Comparison of ENCODE assay signal across 7 mouse cellular contexts in genomic region chr7:100590845-100591521, GRCm38 (mm10). TPM values are rescaled to one million over a fixed set of nuclear protein-coding genes. Genes with fewer than 3 reads are reported as not detected.
DNase-seq lines count a peak whose midpoint lies in the region; ATAC-seq lines count a peak whose summit lies in the region.

No protein-coding gene starts in this region.

- under 1% methylated on average over 18 of the region's 20 CpGs for WGBS in intestine, embryonic 16.5 days
- under 1% methylated on average over 20 of the region's 20 CpGs for WGBS in midbrain, embryonic 11.5 days

- H3K27me3 ChIP-seq in intestine, embryonic 16.5 days (replicated peaks; ENCODE audit: control insufficient read depth, insufficient read depth, low read length): no peaks in the 10 kb centered on the region
- no peaks in the 10 kb centered on the region for H3K27me3 ChIP-seq in midbrain, embryonic 11.5 days (ENCODE audit: control insufficient read depth, insufficient read depth, low read length)

- no peaks in the 10 kb centered on the region for H3K4me1 ChIP-seq in intestine, embryonic 16.5 days (ENCODE audit: control insufficient read depth, insufficient read depth, low read length)
- no peaks in the 10 kb centered on the region for H3K4me1 ChIP-seq in midbrain, embryonic 11.5 days (ENCODE audit: control insufficient read depth, insufficient read depth, low read length)

- H3K4me2 ChIP-seq in intestine, embryonic 16.5 days (ENCODE audit: low read depth, low read length): peak overlapping the region; percentile 57
- peak overlapping the region; percentile 46 for H3K4me2 ChIP-seq in midbrain, embryonic 11.5 days

- peak overlapping the region; percentile 68 for H3K9ac ChIP-seq in intestine, embryonic 16.5 days (ENCODE audit: low read depth, low read length)
- peak overlapping the region; percentile 66 for H3K9ac ChIP-seq in midbrain, embryonic 11.5 days (ENCODE audit: low read length)

- H3K9me3 ChIP-seq in intestine, embryonic 16.5 days (ENCODE audit: control insufficient read depth, low read length): no peaks in the 10 kb centered on the region
- H3K9me3 ChIP-seq in midbrain, embryonic 11.5 days (ENCODE audit: control insufficient read depth, low read length): no peaks in the 10 kb centered on the region

- H3K27ac ChIP-seq in intestine, embryonic 16.5 days (ENCODE audit: low read length): peak overlapping the region; percentile 95
- H3K27ac ChIP-seq in midbrain, embryonic 11.5 days (ENCODE audit: low read depth, low read length): peak overlapping the region; percentile 50; the same call in 1 of the 2 replicates

- intact Hi-C loops in left cerebral cortex, postnatal 36 days (cut with DNase I): loop anchor here (1.0 to 5.0 kb wide), 2 partner anchors 16 to 54 kb away; partner anchors contain the start of genes Coa4 and Rab6a

- H3K36me3 ChIP-seq in intestine, embryonic 16.5 days (ENCODE audit: control insufficient read depth, insufficient read depth, low read length): no peaks in the 10 kb centered on the region
- H3K36me3 ChIP-seq in midbrain, embryonic 11.5 days (ENCODE audit: control insufficient read depth, insufficient read depth, low read length): no peaks in the 10 kb centered on the region

- H3K4me3 ChIP-seq in intestine, embryonic 16.5 days (ENCODE audit: low read length): peak overlapping the region; percentile 54
- H3K4me3 ChIP-seq in midbrain, embryonic 11.5 days (ENCODE audit: low read depth, low read length): peak overlapping the region; percentile 43

- DNase-seq in adrenal gland, adult 2 months: peak; percentile 92
- DNase-seq in embryo, embryonic 9.5 days (ENCODE audit: extremely low spot score): peak; percentile 88
- DNase-seq in gastrocnemius, postnatal 4 days (ENCODE audit: low spot score in 2 of 2): peak; percentile 42 to 79
- peak; percentile 80 to 81 for DNase-seq in left cerebral cortex, postnatal 36 days (ENCODE audit: low spot score in 2 of 2)
- DNase-seq in midbrain, embryonic 11.5 days (ENCODE audit: low spot score, missing footprints): peak; percentile 96
- peak; percentile 85 for DNase-seq in skeletal muscle tissue, adult 2 months (ENCODE audit: low read depth, low spot score)

- ATAC-seq in intestine, embryonic 16.5 days: peak; percentile 96
- peak; percentile 96 for ATAC-seq in midbrain, embryonic 11.5 days (ENCODE audit: low FRiP score)

RNA-seq across cellular contexts. Expression of gene Rab6a, which starts 16.2 kb away (rescaled TPM):
- total RNA-seq in adrenal gland, adult 2 months (2021): 10 to 100 TPM; 67.8 to 80.1 TPM
- polyA plus RNA-seq in adrenal gland, adult 2 months (2012; rRNA removed): 29.5 and 38.4 TPM in 2 replicates
- 10 to 100 TPM; 74.5 to 88.0 TPM for total RNA-seq in gastrocnemius, postnatal 4 days (2021)
- polyA plus RNA-seq in intestine, embryonic 16.5 days (2015; fragmentation: Nextera tagmentation; extraction: Ambion mirVana): 85.7 and 89.7 TPM in 2 replicates
- 100 to 1,000 TPM; 395 to 423 TPM for total RNA-seq in left cerebral cortex, postnatal 36 days (2021)
- polyA plus RNA-seq in midbrain, embryonic 11.5 days (2014; fragmentation: Nextera tagmentation; extraction: Ambion mirVana): 180 and 198 TPM in 2 replicates

RNA-seq across cellular contexts. Expression of gene Mrpl48, which starts 17.1 kb away (rescaled TPM):
- 10 to 100 TPM; 64.4 to 67.8 TPM for total RNA-seq in adrenal gland, adult 2 months (2021)
- polyA plus RNA-seq in adrenal gland, adult 2 months (2012; rRNA removed): 4.5 and 4.9 TPM in 2 replicates
- total RNA-seq in gastrocnemius, postnatal 4 days (2021): 10 to 100 TPM; 60.1 to 67.2 TPM
- 85.9 and 89.2 TPM in 2 replicates for polyA plus RNA-seq in intestine, embryonic 16.5 days (2015; fragmentation: Nextera tagmentation; extraction: Ambion mirVana)
- 10 to 100 TPM; 65.4 to 75.2 TPM for total RNA-seq in left cerebral cortex, postnatal 36 days (2021)
- 62.9 and 70.2 TPM in 2 replicates for polyA plus RNA-seq in midbrain, embryonic 11.5 days (2014; fragmentation: Nextera tagmentation; extraction: Ambion mirVana)

RNA-seq across cellular contexts. Expression of gene Coa4, which starts 54.1 kb away (rescaled TPM):
- total RNA-seq in adrenal gland, adult 2 months (2021): 10 to 100 TPM in 1 of 2 experiments, 1 to 10 TPM in 1; 9.3 to 10.5 TPM
- polyA plus RNA-seq in adrenal gland, adult 2 months (2012; rRNA removed): 4.4 and 5.2 TPM in 2 replicates
- total RNA-seq in gastrocnemius, postnatal 4 days (2021): 10 to 100 TPM; 10.7 to 13.1 TPM
- 59.2 and 59.3 TPM in 2 replicates for polyA plus RNA-seq in intestine, embryonic 16.5 days (2015; fragmentation: Nextera tagmentation; extraction: Ambion mirVana)
- total RNA-seq in left cerebral cortex, postnatal 36 days (2021): 10 to 100 TPM in 1 of 2 experiments, 1 to 10 TPM in 1; 8.5 to 10.8 TPM
- polyA plus RNA-seq in midbrain, embryonic 11.5 days (2014; fragmentation: Nextera tagmentation; extraction: Ambion mirVana): 15.7 and 22.8 TPM in 2 replicates

Comparison
In these comparisons a context has a peak if more than half of its experiments do, and no peak if none do; other contexts are left out.
1. Peak in every context shown above with its lines: DNase-seq, ATAC-seq, H3K4me3 ChIP-seq and H3K27ac ChIP-seq.
2. RNA of gene Rab6a, which starts 16.2 kb away (total RNA-seq): 395 to 423 TPM in left cerebral cortex, postnatal 36 days; 74.5 to 88.0 TPM in gastrocnemius, postnatal 4 days and 67.8 to 80.1 TPM in adrenal gland, adult 2 months; every median in the first group is over 4 times any median in the second.